Mouse (Mus musculus): Measurements from ENCODE around the gene Slc10a7. TPM values are rescaled to one million over a fixed set of nuclear protein-coding genes. Genes with fewer than 3 reads are reported as not detected.
"Not testable (repeated sequence)": the region's sequence is repeated elsewhere in the genome, so short reads cannot be mapped to it uniquely, and the experiment has no call there.

Slc10a7 gene
- 16.6 and 19.8 TPM in 2 replicates for total RNA-seq (2021)
- long read RNA-seq, experiment 1, transcript Slc10a7-201 (12 exons, 3,595 nt): major isoform, 5 of 13 reads
- long read RNA-seq, experiment 1, partial matches to known transcripts: 0 of 13 reads
- long read RNA-seq, experiment 1, other reads (novel, unspliced or antisense): 6 of 13 reads
- long read RNA-seq, experiment 2, transcript Slc10a7-201 (12 exons, 3,595 nt): major isoform, 8 of 11 reads
- long read RNA-seq, experiment 2, partial matches to known transcripts: 0 of 11 reads
- long read RNA-seq, experiment 2, other reads (novel, unspliced or antisense): 3 of 11 reads

DNA sequence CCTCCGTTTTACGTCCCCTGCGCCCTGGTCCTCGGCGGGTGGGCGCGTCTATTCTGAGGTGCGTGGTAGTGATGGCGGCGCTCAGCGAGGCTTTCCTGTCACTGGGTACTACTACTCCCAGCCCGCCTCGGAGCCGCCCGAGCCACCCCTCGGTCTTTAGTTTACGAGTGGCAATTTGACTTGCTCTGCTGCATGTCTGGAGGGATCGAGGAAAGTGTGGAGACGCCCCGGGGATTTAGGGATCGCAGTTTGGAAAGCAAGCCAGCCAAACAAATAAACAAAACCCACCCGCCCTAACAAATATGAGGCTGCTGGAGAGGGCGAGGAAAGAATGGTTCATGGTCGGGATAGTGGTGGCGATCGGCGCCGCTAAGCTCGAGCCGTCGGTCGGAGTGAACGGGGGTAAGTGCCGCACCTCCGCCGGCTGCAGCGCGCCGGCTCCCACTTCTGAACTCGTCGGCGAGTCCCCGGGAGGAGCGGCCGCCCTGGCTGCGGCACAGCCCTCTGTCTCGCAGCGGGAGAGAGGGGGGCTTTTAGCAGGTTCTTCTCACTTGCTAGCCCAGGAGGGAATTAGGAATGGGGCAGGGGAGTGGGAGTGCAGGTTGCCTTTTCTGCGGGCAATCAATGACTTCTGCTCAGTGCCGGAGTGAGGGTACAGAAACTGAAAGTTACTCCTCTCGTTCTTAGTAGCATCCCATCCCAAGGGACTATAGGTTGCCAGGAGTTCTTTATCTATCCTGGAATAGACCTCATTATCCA is at the start of gene Slc10a7:
Gene Slc10a7, plus strand, starts transcription at position 74 of the 759 bp plus-strand sequence.
- DNase-seq: peak; percentile 91

DNA sequence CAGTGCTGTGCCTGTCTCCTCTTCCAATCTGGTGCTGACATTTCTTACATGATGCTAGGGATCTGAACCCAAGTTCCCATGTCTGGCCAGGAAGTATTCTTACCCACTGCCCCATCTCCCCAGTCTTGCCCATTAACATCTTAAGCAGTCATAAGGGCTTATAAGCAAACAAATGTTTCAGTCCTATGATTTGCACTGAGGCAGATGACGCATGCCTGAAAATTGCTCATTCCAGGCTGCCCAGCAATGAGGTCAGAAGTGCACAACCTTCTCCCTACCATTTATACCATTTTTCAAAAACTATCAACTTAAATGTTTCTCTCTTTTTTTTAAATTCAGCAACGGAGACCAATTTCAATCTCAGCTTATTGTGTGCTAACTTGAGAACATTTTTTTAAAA is 45.2 kb upstream of the Slc10a7 start:
- DNase-seq: no peak

DNA sequence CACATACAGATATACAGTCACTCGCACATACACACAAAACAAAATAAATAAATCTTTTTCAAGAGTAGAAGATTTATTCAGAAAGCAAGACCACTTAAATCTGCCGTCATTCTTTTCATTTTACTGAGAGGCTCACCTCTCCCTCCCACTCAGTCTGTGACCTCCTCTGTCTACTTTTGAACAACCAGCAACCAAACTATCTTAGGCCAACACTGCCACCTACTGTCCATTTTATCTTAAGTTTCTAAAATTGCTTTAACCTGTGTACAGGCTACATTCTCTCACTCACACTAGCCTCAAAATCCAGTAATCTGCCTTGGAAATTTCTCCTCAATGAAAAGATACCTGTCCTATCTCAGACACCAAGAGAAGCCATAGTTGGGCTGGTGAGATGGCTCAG is 41.3 kb upstream of the Slc10a7 start:
- no peak for DNase-seq

DNA sequence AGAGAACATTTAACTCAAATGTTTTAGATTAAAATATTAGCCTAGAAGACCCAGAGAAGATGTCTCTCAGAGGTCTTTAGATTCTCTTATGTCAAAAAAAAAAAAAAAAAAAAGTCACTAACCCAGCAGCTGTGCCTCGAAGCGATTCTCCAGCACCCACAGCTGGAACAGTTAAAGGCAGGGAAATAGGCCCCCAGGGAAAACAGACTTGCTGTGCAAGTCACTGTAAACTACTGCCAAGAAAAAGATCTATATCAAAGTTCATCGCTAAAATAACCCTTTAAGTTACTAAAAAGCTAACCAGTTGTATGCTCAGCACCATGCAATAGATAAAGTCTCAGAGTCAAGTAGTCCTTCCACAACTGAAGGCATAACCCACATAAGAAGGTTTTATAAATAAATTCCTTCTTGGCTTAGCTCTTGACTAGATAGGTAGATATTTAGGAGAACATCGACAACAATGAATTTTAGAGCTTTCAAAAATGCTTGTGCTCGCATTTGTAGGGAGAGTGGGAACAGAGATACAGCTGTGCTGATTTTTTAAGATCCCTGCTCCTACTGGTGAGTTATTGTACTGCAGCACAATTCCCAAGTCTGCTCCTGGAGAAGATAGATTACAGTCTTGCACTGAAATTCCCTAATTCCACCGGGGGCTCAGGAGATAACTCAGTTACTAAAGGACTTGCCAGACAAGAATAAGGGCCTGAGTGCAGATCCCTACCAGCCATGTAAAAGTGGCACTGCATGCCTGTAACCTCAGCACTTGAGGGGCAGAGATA is 31.9 kb upstream of the Slc10a7 start:
- DNase-seq: peak; percentile 5

DNA sequence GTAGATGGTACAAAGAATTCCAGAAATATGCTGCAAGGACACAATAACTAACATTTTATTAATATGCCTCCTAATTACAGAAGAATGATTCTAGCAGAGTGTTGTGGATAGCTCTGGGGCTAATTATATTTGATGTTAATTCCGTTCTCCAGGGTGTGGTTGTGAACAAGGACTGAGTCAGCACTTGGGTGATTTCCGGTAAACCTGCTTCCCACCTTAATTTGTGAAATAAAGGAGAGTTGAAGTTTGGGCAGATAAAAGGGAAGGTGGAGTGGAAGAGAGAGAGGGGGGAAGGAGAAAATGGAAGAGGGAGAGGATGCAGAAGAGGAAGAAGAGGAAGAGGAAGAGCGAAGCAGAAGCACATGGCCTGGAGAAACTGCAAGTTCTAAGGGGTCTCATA is 19.4 kb upstream of the Slc10a7 start:
- DNase-seq: no peak

GRCm38 (mm10) chr8:78493031-78493430 is 16.1 kb upstream of the Slc10a7 start:
- DNase-seq: no peak

GRCm38 (mm10) chr8:78496273-78496672 is 12.9 kb upstream of the Slc10a7 start:
- DNase-seq: not testable (repeated sequence)

GRCm38 (mm10) chr8:78502706-78503105 is 6.4 kb upstream of the Slc10a7 start:
- no peak for DNase-seq

GRCm38 (mm10) chr8:78507979-78508718 is 997 bp upstream of the Slc10a7 start:
- DNase-seq: peak; percentile 73

DNA sequence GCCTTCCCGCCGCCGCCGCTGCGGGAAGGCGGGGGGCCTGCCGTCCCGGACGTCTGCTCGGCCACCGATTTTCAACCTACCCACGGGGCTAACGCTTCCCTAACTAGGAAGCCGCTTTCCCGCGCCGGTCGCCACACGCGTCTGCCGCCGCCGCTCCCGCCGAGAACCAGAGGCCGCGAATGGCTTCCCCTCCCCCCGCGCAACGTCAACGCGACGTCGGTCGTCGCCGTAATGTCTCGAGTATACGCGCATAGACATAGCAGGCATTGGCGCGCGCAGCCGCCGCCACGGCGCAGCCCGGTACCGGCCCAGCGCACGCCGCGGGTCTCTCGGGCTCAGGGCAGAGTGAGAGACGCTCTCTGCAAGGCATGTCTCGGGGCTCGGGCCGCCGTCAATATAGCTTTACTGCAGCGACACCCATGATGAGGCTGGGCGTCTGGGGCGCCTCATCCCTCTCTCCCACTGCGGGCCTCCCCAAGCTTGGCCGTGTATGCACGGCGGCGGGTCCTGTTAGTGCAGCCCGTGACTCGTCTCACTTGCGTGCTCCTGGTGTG is 350 bp upstream of the Slc10a7 start, which contains the start of gene Rbmxl1:
Gene Rbmxl1, minus strand, starts transcription at position 180 of the 554 bp plus-strand sequence.
- peak; percentile 95 for DNase-seq

DNA sequence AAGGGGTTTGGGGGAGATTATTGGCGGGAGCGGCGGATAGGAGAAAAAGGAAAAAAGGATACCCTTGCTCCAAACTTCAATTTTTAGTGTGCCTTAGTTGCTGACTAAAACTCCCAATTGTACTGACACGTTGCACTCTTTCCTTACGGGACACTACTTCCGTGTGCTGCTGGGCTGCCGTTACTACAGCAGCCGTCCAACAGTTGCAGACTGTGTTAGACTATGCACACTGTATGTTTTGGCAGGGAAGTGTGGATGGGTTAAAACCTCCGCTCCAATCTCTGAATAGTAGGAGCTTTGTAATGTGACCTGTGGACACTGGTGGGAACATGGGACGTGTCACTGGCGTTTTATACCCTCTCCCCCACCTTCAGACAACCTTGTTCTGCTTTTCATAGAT is 948 bp downstream of the Slc10a7 start:
- peak; percentile 22 for DNase-seq

GRCm38 (mm10) chr8:78510926-78511325 is 1.8 kb downstream of the Slc10a7 start:
- DNase-seq: no peak

GRCm38 (mm10) chr8:78513106-78513505 is 4.0 kb downstream of the Slc10a7 start:
- DNase-seq: no peak

- no peak for DNase-seq
Measured at GRCm38 (mm10) chr8:78514706-78515105, 5.6 kb downstream of the Slc10a7 start.

DNA sequence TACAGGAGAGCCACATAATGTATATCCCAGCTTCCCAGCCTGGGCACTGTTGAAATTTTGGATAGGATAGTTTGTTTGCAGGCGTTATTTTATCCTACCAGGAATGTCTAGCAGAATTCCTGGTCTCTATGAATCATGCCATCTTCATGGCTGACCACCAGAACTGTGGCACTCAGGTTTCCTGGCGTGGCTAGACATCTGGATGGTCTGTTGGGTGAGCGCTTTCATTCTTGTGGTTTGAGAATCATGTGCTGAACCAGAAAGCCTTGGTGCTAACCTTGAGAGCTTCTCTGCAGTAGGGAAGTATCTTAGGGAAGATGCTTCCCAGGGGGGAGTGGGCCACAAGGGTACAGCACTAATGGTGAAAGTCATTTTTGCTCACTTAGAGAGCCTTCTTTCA is 6.0 kb downstream of the Slc10a7 start:
- no peak for DNase-seq

GRCm38 (mm10) chr8:78533981-78534380 is 24.8 kb downstream of the Slc10a7 start:
- no peak for DNase-seq

- DNase-seq: no peak
Measured at GRCm38 (mm10) chr8:78536716-78537115, 27.6 kb downstream of the Slc10a7 start.

- DNase-seq: no peak
Measured at GRCm38 (mm10) chr8:78537795-78538194, 28.6 kb downstream of the Slc10a7 start.

GRCm38 (mm10) chr8:78542670-78543069 is 33.5 kb downstream of the Slc10a7 start:
- not testable (repeated sequence) for DNase-seq

- DNase-seq: no peak
Measured at GRCm38 (mm10) chr8:78543621-78544020, 34.5 kb downstream of the Slc10a7 start.

- DNase-seq: no peak
Measured at GRCm38 (mm10) chr8:78544545-78544944, 35.4 kb downstream of the Slc10a7 start.

Data from adrenal gland, postnatal 14 days (tissue).